Mouse (Mus musculus) lung, adult 2 months (tissue): ENCODE measurements around the gene Bysl.

Experiments
- CTCF ChIP-seq: fragments of 200-500 bp; IDR thresholded peaks from 2 replicates; pipeline ENCODE4 v1.5.1; 2011; ENCODE audit warnings: mild to moderate bottlenecking, low read length, control low read depth; ENCODE audit not compliant: insufficient read depth
- POLR2A ChIP-seq: fragments of 200-500 bp; IDR thresholded peaks from 2 replicates; pipeline ENCODE4 v1.6.1; 2011; ENCODE audit warnings: low read depth, mild to moderate bottlenecking, control low read depth, low read length, borderline replicate concordance; ENCODE audit errors: extremely low read depth

GRCm38 (mm10) chr17:47552994-47553393 is 58.3 kb downstream of the Bysl start:
- no peak for TF ChIP-seq POLR2A
- TF ChIP-seq CTCF = no peak
